ENCODE assay signal across 25 mouse cellular contexts in genomic region chr14:13336162-13336561, GRCm38 (mm10). TPM values are rescaled to one million over a fixed set of nuclear protein-coding genes. Genes with fewer than 3 reads are reported as not detected.
DNase-seq lines count a peak whose midpoint lies in the region; ATAC-seq and TF ChIP-seq lines count a peak whose summit lies in the region.
"Had no signal": no experiment of that assay in that cellular context is flagged by ENCODE, and none has a peak within 500 bp of the region (broad histone marks: within the 10 kb centered on the region; RNA-seq: fewer than 3 reads in every experiment).

No protein-coding gene starts in this region.

- no peak overlapping the region for H3K9ac ChIP-seq in forebrain, postnatal 0 days
- no peak overlapping the region for H3K9ac ChIP-seq in forebrain, embryonic 12.5 days
- H3K9ac ChIP-seq: embryonic facial prominence, embryonic 13.5 days; heart, embryonic 15.5 days; hindbrain, embryonic 15.5 days; limb, embryonic 13.5 days; liver, embryonic 14.5 days had no signal

- no peak for DNase-seq in forebrain, postnatal 0 days
- DNase-seq in layer of hippocampus, adult 9-11 months = peak; percentile 65
- no peak for DNase-seq in layer of hippocampus, postnatal 10 days (ENCODE audit: low spot score in 2 of 2)
- peak; percentile 77 for DNase-seq in brain, adult 2 months (ENCODE audit: low read depth, low spot score)
- DNase-seq in layer of hippocampus, postnatal 36 days = peak; percentile 26 to 28
- DNase-seq in lung, adult 2 months = no peak
- DNase-seq: adrenal gland, postnatal 10 days; B cell, adult 2 months; cerebellum, adult 2 months; gastrocnemius, postnatal 10 days; heart, adult 18-20 months; kidney, adult 18-20 months; kidney, postnatal 10 days; thymus, postnatal 4 days had no signal

- H3K4me3 ChIP-seq in forebrain, postnatal 0 days (ENCODE audit: low read depth, low read length) = no peak overlapping the region
- H3K4me3 ChIP-seq in forebrain, embryonic 12.5 days (replicated peaks) = no peak overlapping the region
- no peak overlapping the region for H3K4me3 ChIP-seq in lung, adult 2 months (replicated peaks; ENCODE audit: extremely low read depth, low read depth, low read length)
- H3K4me3 ChIP-seq: embryonic facial prominence, embryonic 13.5 days; heart, embryonic 15.5 days; hindbrain, embryonic 15.5 days; limb, embryonic 13.5 days had no signal

- no peak for TF ChIP-seq CTCF in forebrain, postnatal 0 days (IDR thresholded peaks at IDR 0.05; ENCODE audit: low read depth)
- TF ChIP-seq CTCF in lung, adult 2 months (IDR thresholded peaks at IDR 0.05; ENCODE audit: insufficient read depth, low read length) = no peak

- no peak overlapping the region for H3K27ac ChIP-seq in forebrain, postnatal 0 days (ENCODE audit: low read depth, low read length)
- H3K27ac ChIP-seq in forebrain, embryonic 12.5 days = no peak overlapping the region
- H3K27ac ChIP-seq: embryonic facial prominence, embryonic 13.5 days; heart, embryonic 15.5 days; hindbrain, embryonic 15.5 days; limb, embryonic 13.5 days; liver, embryonic 14.5 days had no signal

- no peaks in the 10 kb centered on the region for H3K27me3 ChIP-seq in forebrain, postnatal 0 days (ENCODE audit: insufficient read depth, low read length)
- H3K27me3 ChIP-seq in forebrain, embryonic 12.5 days = no peaks in the 10 kb centered on the region
- H3K27me3 ChIP-seq: embryonic facial prominence, embryonic 13.5 days; heart, embryonic 15.5 days; hindbrain, embryonic 15.5 days; limb, embryonic 13.5 days had no signal

- no peaks in the 10 kb centered on the region for H3K9me3 ChIP-seq in forebrain, postnatal 0 days (ENCODE audit: low read length)
- H3K9me3 ChIP-seq in forebrain, embryonic 12.5 days = no peaks in the 10 kb centered on the region
- H3K9me3 ChIP-seq: embryonic facial prominence, embryonic 13.5 days; heart, embryonic 15.5 days; hindbrain, embryonic 15.5 days; limb, embryonic 13.5 days had no signal

- WGBS in forebrain, postnatal 0 days = 43% methylated on average over 4 of the region's 4 CpGs
- 77% methylated on average over 4 of the region's 4 CpGs for WGBS in forebrain, embryonic 12.5 days
- 72% methylated on average over 4 of the region's 4 CpGs for WGBS in lung, adult 2 months

- no peak overlapping the region for H3K4me2 ChIP-seq in forebrain, postnatal 0 days (ENCODE audit: low read depth)
- H3K4me2 ChIP-seq in forebrain, embryonic 12.5 days = no peak overlapping the region
- H3K4me2 ChIP-seq: embryonic facial prominence, embryonic 13.5 days; heart, embryonic 15.5 days; hindbrain, embryonic 15.5 days; limb, embryonic 13.5 days had no signal

- no peaks in the 10 kb centered on the region for H3K4me1 ChIP-seq in forebrain, postnatal 0 days (ENCODE audit: insufficient read depth)
- H3K4me1 ChIP-seq in forebrain, embryonic 12.5 days = no peaks in the 10 kb centered on the region
- no peaks in the 10 kb centered on the region for H3K4me1 ChIP-seq in lung, adult 2 months (ENCODE audit: control insufficient read depth, insufficient read depth, low read length)
- H3K4me1 ChIP-seq: embryonic facial prominence, embryonic 13.5 days; heart, embryonic 15.5 days; hindbrain, embryonic 15.5 days; limb, embryonic 13.5 days had no signal

- ATAC-seq in forebrain, postnatal 0 days = peak; percentile 23; the same call in 1 of the 2 replicates
- ATAC-seq in forebrain, embryonic 12.5 days (ENCODE audit: low FRiP score) = no peak
- ATAC-seq: lung, postnatal 0 days; midbrain, embryonic 16.5 days had no signal

- no peaks in the 10 kb centered on the region for H3K36me3 ChIP-seq in forebrain, postnatal 0 days (ENCODE audit: insufficient read depth)
- H3K36me3 ChIP-seq in forebrain, embryonic 12.5 days (replicated peaks) = no peaks in the 10 kb centered on the region
- H3K36me3 ChIP-seq: embryonic facial prominence, embryonic 13.5 days; heart, embryonic 15.5 days; hindbrain, embryonic 15.5 days; limb, embryonic 13.5 days had no signal

- no peak for TF ChIP-seq POLR2A in lung, adult 2 months (IDR thresholded peaks at IDR 0.05; ENCODE audit: borderline replicate concordance, extremely low read depth, low read depth, low read length)

RNA-seq across cellular contexts. Expression of gene Synpr, which starts 51.6 kb away (rescaled TPM):
- 67.2 and 107 TPM in 2 replicates for total RNA-seq in forebrain, postnatal 0 days (2014; rRNA removed)
- 64.5 and 69.3 TPM in 2 replicates for polyA plus RNA-seq in forebrain, postnatal 0 days (2015; fragmentation: Nextera tagmentation; extraction: Ambion mirVana)
- polyA plus RNA-seq in forebrain, embryonic 12.5 days (2016; fragmentation: Nextera tagmentation; extraction: Ambion mirVana) = 10.5 and 11.6 TPM in 2 replicates
- 100 to 1,000 TPM; 122 to 125 TPM for total RNA-seq in layer of hippocampus, postnatal 10 days (2021)
- total RNA-seq in layer of hippocampus, postnatal 36 days (2021) = 100 to 1,000 TPM; 181 to 203 TPM
- not detected in 2 replicates for polyA plus RNA-seq in lung, adult 2 months (2012; rRNA removed)
- total RNA-seq: common myeloid progenitor, adult 5-6 weeks; megakaryocyte progenitor cell, adult 5-6 weeks had no signal
- polyA plus RNA-seq: testis, adult 2 months had no signal

Comparison
In these comparisons a context has a peak if more than half of its experiments do, and no peak if none do; other contexts are left out.
1. DNase-seq: peak in layer of hippocampus, adult 9-11 months (single experiment), brain, adult 2 months (single experiment) and layer of hippocampus, postnatal 36 days (2 of 2); none in forebrain, postnatal 0 days (single experiment), layer of hippocampus, postnatal 10 days (0 of 2) and lung, adult 2 months (single experiment).